In genomic region chr9:99243190-99243894, GRCm38 (mm10) we compare ENCODE assay signal across 8 mouse cellular contexts. TPM values are rescaled to one million over a fixed set of nuclear protein-coding genes. Genes with fewer than 3 reads are reported as not detected.
DNase-seq lines count a peak whose midpoint lies in the region; ATAC-seq and TF ChIP-seq lines count a peak whose summit lies in the region.

Gene Cep70, plus strand, starts transcription at chr9:99243367.

- peaks cover 9% of the 10 kb centered on the region for H3K79me2 ChIP-seq in C2C12 (ENCODE audit: control insufficient read depth, insufficient read depth)

- no peak for TF ChIP-seq CTCF in C2C12 (IDR thresholded peaks at IDR 0.05; ENCODE audit: control insufficient read depth, insufficient read depth, insufficient read length)
- TF ChIP-seq CTCF in brain, embryonic 14.5 days (IDR thresholded peaks at IDR 0.05; ENCODE audit: borderline replicate concordance, extremely low read depth, insufficient read depth, insufficient read length), result no peak
- TF ChIP-seq CTCF in kidney, postnatal 0 days (IDR thresholded peaks at IDR 0.05; ENCODE audit: low read depth), result no peak

- peaks cover 71% of the 10 kb centered on the region for H3K4me1 ChIP-seq in erythroblast, embryonic 14.5 days (ENCODE audit: control insufficient read depth)
- H3K4me1 ChIP-seq in heart, embryonic 12.5 days (replicated peaks), result peaks cover 13% of the 10 kb centered on the region
- no peaks in the 10 kb centered on the region for H3K4me1 ChIP-seq in kidney, postnatal 0 days (replicated peaks; ENCODE audit: insufficient read depth, low read length)
- peaks cover 22% of the 10 kb centered on the region for H3K4me1 ChIP-seq in liver, embryonic 11.5 days (replicated peaks; ENCODE audit: control insufficient read depth, insufficient read depth, low read length)
- peaks cover 6% of the 10 kb centered on the region; the same call in 1 of the 2 replicates for H3K4me1 ChIP-seq in stomach, embryonic 14.5 days (ENCODE audit: control insufficient read depth, insufficient read depth, low read length)

- peak; percentile 85 for TF ChIP-seq POLR2A in brain, embryonic 14.5 days (IDR thresholded peaks at IDR 0.05; ENCODE audit: borderline replicate concordance, extremely low read depth, insufficient read depth, insufficient read length, poor library complexity, severe bottlenecking)

- WGBS in heart, embryonic 12.5 days, result under 1% methylated on average over 66 of the region's 66 CpGs
- WGBS in kidney, postnatal 0 days, result under 1% methylated on average over 66 of the region's 66 CpGs
- under 1% methylated on average over 66 of the region's 66 CpGs for WGBS in liver, embryonic 11.5 days
- under 1% methylated on average over 63 of the region's 66 CpGs for WGBS in stomach, embryonic 14.5 days

- no peaks in the 10 kb centered on the region for H3K9me3 ChIP-seq in erythroblast, embryonic 14.5 days (ENCODE audit: control insufficient read depth, low read length)
- no peaks in the 10 kb centered on the region for H3K9me3 ChIP-seq in heart, embryonic 12.5 days (replicated peaks)
- H3K9me3 ChIP-seq in kidney, postnatal 0 days (replicated peaks; ENCODE audit: low read length), result no peaks in the 10 kb centered on the region
- no peaks in the 10 kb centered on the region for H3K9me3 ChIP-seq in liver, embryonic 11.5 days (ENCODE audit: control insufficient read depth, low read length)
- H3K9me3 ChIP-seq in stomach, embryonic 14.5 days (ENCODE audit: control insufficient read depth, low read depth, low read length), result no peaks in the 10 kb centered on the region

- no peaks in the 10 kb centered on the region for H3K36me3 ChIP-seq in C2C12 (ENCODE audit: control insufficient read depth, insufficient read depth)
- peaks cover 38% of the 10 kb centered on the region for H3K36me3 ChIP-seq in erythroblast, embryonic 14.5 days (ENCODE audit: control insufficient read depth)
- peaks cover 8% of the 10 kb centered on the region for H3K36me3 ChIP-seq in heart, embryonic 12.5 days
- H3K36me3 ChIP-seq in kidney, postnatal 0 days (ENCODE audit: insufficient read depth, low read length), result no peaks in the 10 kb centered on the region
- peaks cover 6% of the 10 kb centered on the region; the same call in 1 of the 2 replicates for H3K36me3 ChIP-seq in liver, embryonic 11.5 days (ENCODE audit: control insufficient read depth, insufficient read depth, low read length)
- H3K36me3 ChIP-seq in stomach, embryonic 14.5 days (ENCODE audit: control insufficient read depth, insufficient read depth, low read length), result no peaks in the 10 kb centered on the region

- peak within 1 kb of the TSS; percentile 75 for H3ac ChIP-seq in C2C12 (ENCODE audit: control insufficient read depth, insufficient read length, low read depth)

- peak within 1 kb of the TSS; percentile 64 for H3K27ac ChIP-seq in heart, embryonic 12.5 days (ENCODE audit: poor library complexity, severe bottlenecking)
- peak within 1 kb of the TSS; percentile 66 for H3K27ac ChIP-seq in kidney, postnatal 0 days
- H3K27ac ChIP-seq in liver, embryonic 11.5 days (ENCODE audit: low read depth, low read length), result peak within 1 kb of the TSS; percentile 99
- H3K27ac ChIP-seq in stomach, embryonic 14.5 days (ENCODE audit: low read length), result peak within 1 kb of the TSS; percentile 29; the same call in 1 of the 2 replicates

- DNase-seq in brain, embryonic 14.5 days (ENCODE audit: low read depth), result peak; percentile 97
- peak; percentile 95 for DNase-seq in kidney, postnatal 0 days (ENCODE audit: low spot score)
- peak; percentile 94 for DNase-seq in liver, embryonic 11.5 days (ENCODE audit: low spot score)
- peak; percentile 98 for DNase-seq in naive thymus-derived CD4-positive, alpha-beta T cell, adult 2 months (ENCODE audit: low read depth)

- peak within 1 kb of the TSS; percentile 84 for H3K4me3 ChIP-seq in C2C12 (ENCODE audit: insufficient read depth, poor library complexity, severe bottlenecking)
- peak within 1 kb of the TSS; percentile 85 for H3K4me3 ChIP-seq in erythroblast, embryonic 14.5 days (replicated peaks)
- peak within 1 kb of the TSS; percentile 85 for H3K4me3 ChIP-seq in heart, embryonic 12.5 days
- H3K4me3 ChIP-seq in kidney, postnatal 0 days (replicated peaks; ENCODE audit: low read depth, low read length), result peak within 1 kb of the TSS; percentile 91
- H3K4me3 ChIP-seq in liver, embryonic 11.5 days (ENCODE audit: low read depth, low read length), result peak within 1 kb of the TSS; percentile 81
- H3K4me3 ChIP-seq in stomach, embryonic 14.5 days (ENCODE audit: low read depth, low read length), result peak within 1 kb of the TSS; percentile 72

- H3K9ac ChIP-seq in heart, embryonic 12.5 days, result peak within 1 kb of the TSS; percentile 89
- H3K9ac ChIP-seq in kidney, postnatal 0 days (ENCODE audit: low read depth, low read length), result peak within 1 kb of the TSS; percentile 75
- peak within 1 kb of the TSS; percentile 83 for H3K9ac ChIP-seq in liver, embryonic 11.5 days (ENCODE audit: low read depth, low read length)
- H3K9ac ChIP-seq in stomach, embryonic 14.5 days (replicated peaks; ENCODE audit: low read depth, low read length), result peak within 1 kb of the TSS; percentile 47

- H3K4me2 ChIP-seq in heart, embryonic 12.5 days, result peak within 1 kb of the TSS; percentile 80
- peak within 1 kb of the TSS; percentile 65 for H3K4me2 ChIP-seq in kidney, postnatal 0 days (ENCODE audit: low read length)
- H3K4me2 ChIP-seq in liver, embryonic 11.5 days, result peak within 1 kb of the TSS; percentile 72
- peak within 1 kb of the TSS; percentile 61 for H3K4me2 ChIP-seq in stomach, embryonic 14.5 days (replicated peaks; ENCODE audit: low read depth, low read length)

- no peaks in the 10 kb centered on the region for H3K27me3 ChIP-seq in C2C12 (ENCODE audit: control insufficient read depth, insufficient read depth, insufficient read length)
- H3K27me3 ChIP-seq in erythroblast, embryonic 14.5 days (ENCODE audit: control insufficient read depth), result no peaks in the 10 kb centered on the region
- no peaks in the 10 kb centered on the region for H3K27me3 ChIP-seq in heart, embryonic 12.5 days (replicated peaks)
- H3K27me3 ChIP-seq in kidney, postnatal 0 days (ENCODE audit: insufficient read depth, low read length), result no peaks in the 10 kb centered on the region
- no peaks in the 10 kb centered on the region for H3K27me3 ChIP-seq in liver, embryonic 11.5 days (replicated peaks; ENCODE audit: control insufficient read depth, insufficient read depth, low read length)
- H3K27me3 ChIP-seq in stomach, embryonic 14.5 days (ENCODE audit: control insufficient read depth, insufficient read depth, low read length), result no peaks in the 10 kb centered on the region

- no peaks in the 10 kb centered on the region for H3K79me3 ChIP-seq in C2C12 (ENCODE audit: low read depth)

- ATAC-seq in heart, embryonic 12.5 days (ENCODE audit: insufficient number of reproducible peaks, low FRiP score), result peak; percentile 97
- ATAC-seq in kidney, postnatal 0 days (replicated peaks; ENCODE audit: low FRiP score, low read depth), result peak; percentile 97
- peak; percentile 88 for ATAC-seq in liver, embryonic 11.5 days (replicated peaks; ENCODE audit: low FRiP score)
- peak; percentile 97 for ATAC-seq in stomach, embryonic 14.5 days (ENCODE audit: insufficient number of reproducible peaks, insufficient read depth, low FRiP score, low read depth)

TF ChIP-seq in C2C12, 6 proteins besides CTCF, POLR2A, EP300 and RAD21:
- TF ChIP-seq MAX (IDR thresholded peaks at IDR 0.05) (peak; percentile 23), FOSL1 (IDR thresholded peaks at IDR 0.05; ENCODE audit: insufficient read depth, low read length, poor library complexity, severe bottlenecking) (no peak), USF1 (IDR thresholded peaks at IDR 0.05; ENCODE audit: low read depth) (no peak), MYOD1 (IDR thresholded peaks at IDR 0.05; ENCODE audit: control insufficient read depth, insufficient read length, low read depth) (peak; percentile 47), CEBPB (IDR thresholded peaks at IDR 0.05; ENCODE audit: low read depth) (no peak), MYOG (IDR thresholded peaks at IDR 0.05; ENCODE audit: control insufficient read depth, extremely low read depth, insufficient read length) (no peak)
TF ChIP-seq in C2C12: peak in this region for 2.

RNA-seq across cellular contexts. Expression of gene Cep70, which starts in this region (rescaled TPM):
- polyA plus RNA-seq in C2C12 (2012; fragmentation: generic; extraction: Trizol), result 2.1 TPM
- polyA plus RNA-seq in brain, embryonic 14.5 days (2012; rRNA removed), result 32.7 and 34.0 TPM in 2 replicates
- 0.19 and 0.29 TPM in 2 replicates for polyA plus RNA-seq in erythroblast, embryonic 14.5 days (2012)
- 28.6 and 30.2 TPM in 2 replicates for polyA plus RNA-seq in heart, embryonic 12.5 days (2016; fragmentation: Nextera tagmentation; extraction: Ambion mirVana)
- 21.9 and 22.1 TPM in 2 replicates for polyA plus RNA-seq in kidney, postnatal 0 days (2015; fragmentation: Nextera tagmentation; extraction: Ambion mirVana)
- 45.8 and 49.9 TPM in 2 replicates for polyA plus RNA-seq in liver, embryonic 11.5 days (2014; fragmentation: Nextera tagmentation; extraction: Ambion mirVana)
- polyA plus RNA-seq in stomach, embryonic 14.5 days (2014; fragmentation: Nextera tagmentation; extraction: Ambion mirVana), result 32.4 and 37.9 TPM in 2 replicates

Comparison
In these comparisons a context has a peak if more than half of its experiments do, and no peak if none do; other contexts are left out.
1. Peak in every context shown above with its lines: DNase-seq, ATAC-seq, H3K4me3 ChIP-seq and H3K27ac ChIP-seq.
2. H3K27ac ChIP-seq: peak in every context shown above with its lines; median percentile 99 in liver, embryonic 11.5 days; 66 in kidney, postnatal 0 days; 64 in heart, embryonic 12.5 days; 29 in stomach, embryonic 14.5 days.